Comparison of ENCODE assay signal across 8 mouse cellular contexts in genomic region chr9:106394649-106395602, GRCm38 (mm10). TPM values are rescaled to one million over a fixed set of nuclear protein-coding genes. Genes with fewer than 3 reads are reported as not detected.
A peak's percentile ranks its signal among the peaks of the same experiment; 100 is the strongest.
DNase-seq lines count a peak whose midpoint lies in the region; ATAC-seq and TF ChIP-seq lines count a peak whose summit lies in the region.

No protein-coding gene starts in this region.

- ATAC-seq in lung, embryonic 14.5 days (ENCODE audit: insufficient read depth), result peak; percentile 65; the same call in 1 of the 2 replicates
- ATAC-seq in forebrain, embryonic 11.5 days (replicated peaks; ENCODE audit: low FRiP score), result peak; percentile 55
- peak; percentile 55; the same call in 1 of the 2 replicates for ATAC-seq in kidney, embryonic 16.5 days (ENCODE audit: low FRiP score, low TSS enrichment)
- ATAC-seq in midbrain, embryonic 16.5 days, result peak; percentile 49; the same call in 1 of the 2 replicates

- no peak overlapping the region for H3K4me2 ChIP-seq in lung, embryonic 14.5 days
- H3K4me2 ChIP-seq in forebrain, embryonic 11.5 days (ENCODE audit: low read depth, low read length, severe bottlenecking), result no peak overlapping the region
- H3K4me2 ChIP-seq in kidney, embryonic 16.5 days (replicated peaks; ENCODE audit: low read depth, low read length), result no peak overlapping the region
- H3K4me2 ChIP-seq in midbrain, embryonic 16.5 days (ENCODE audit: low read length), result no peak overlapping the region

- peak; percentile 69 for DNase-seq in lung, embryonic 14.5 days
- DNase-seq in lung, postnatal 25 days (ENCODE audit: low spot score), result no peak
- DNase-seq in forebrain, embryonic 11.5 days (ENCODE audit: low spot score), result peak; percentile 69
- DNase-seq in testis, postnatal 10 days (ENCODE audit: low spot score), result no peak
- no peak for DNase-seq in right cerebral cortex, postnatal 4 days
- DNase-seq in gastrocnemius, postnatal 4 days (ENCODE audit: low spot score in 2 of 2), result no peak

- H3K36me3 ChIP-seq in lung, embryonic 14.5 days (ENCODE audit: insufficient read depth), result no peaks in the 10 kb centered on the region
- H3K36me3 ChIP-seq in forebrain, embryonic 11.5 days (ENCODE audit: control insufficient read depth, insufficient read depth, low read length), result no peaks in the 10 kb centered on the region
- H3K36me3 ChIP-seq in kidney, embryonic 16.5 days (ENCODE audit: insufficient read depth, low read length), result no peaks in the 10 kb centered on the region
- H3K36me3 ChIP-seq in midbrain, embryonic 16.5 days (ENCODE audit: control insufficient read depth, insufficient read depth, low read length), result no peaks in the 10 kb centered on the region

- 40% methylated on average over 11 of the region's 11 CpGs for WGBS in lung, embryonic 14.5 days
- 48% methylated on average over 11 of the region's 11 CpGs for WGBS in forebrain, embryonic 11.5 days
- 50% methylated on average over 11 of the region's 11 CpGs for WGBS in kidney, embryonic 16.5 days
- 26% methylated on average over 11 of the region's 11 CpGs for WGBS in midbrain, embryonic 16.5 days

- no peak overlapping the region; the same call in 1 of the 2 replicates for H3K9ac ChIP-seq in lung, embryonic 14.5 days
- H3K9ac ChIP-seq in forebrain, embryonic 11.5 days (ENCODE audit: low read length), result peak overlapping the region; percentile 14
- peak overlapping the region; percentile 39 for H3K9ac ChIP-seq in kidney, embryonic 16.5 days (replicated peaks; ENCODE audit: low read length)
- peak overlapping the region; percentile 20; the same call in 1 of the 2 replicates for H3K9ac ChIP-seq in midbrain, embryonic 16.5 days (ENCODE audit: low read depth, low read length)

- no peak overlapping the region for H3K4me3 ChIP-seq in lung, embryonic 14.5 days (ENCODE audit: low read depth, low read length)
- no peak overlapping the region for H3K4me3 ChIP-seq in forebrain, embryonic 11.5 days (ENCODE audit: low read depth, low read length)
- H3K4me3 ChIP-seq in kidney, embryonic 16.5 days (ENCODE audit: low read length), result no peak overlapping the region
- no peak overlapping the region for H3K4me3 ChIP-seq in midbrain, embryonic 16.5 days (ENCODE audit: low read depth, low read length)

- peaks cover 3% of the 10 kb centered on the region; the same call in 1 of the 2 replicates for H3K4me1 ChIP-seq in lung, embryonic 14.5 days (ENCODE audit: insufficient read depth)
- H3K4me1 ChIP-seq in forebrain, embryonic 11.5 days (replicated peaks; ENCODE audit: control insufficient read depth, insufficient read depth, low read length), result 0 out of 2 replicates have a peak, but pooled peaks cover 3% of the 10 kb centered on the region
- peaks cover 19% of the 10 kb centered on the region for H3K4me1 ChIP-seq in kidney, embryonic 16.5 days (ENCODE audit: insufficient read depth, low read length)
- peaks cover 8% of the 10 kb centered on the region for H3K4me1 ChIP-seq in midbrain, embryonic 16.5 days (ENCODE audit: control insufficient read depth, insufficient read depth, low read length)

- peak; percentile 55 for TF ChIP-seq CTCF in lung, embryonic 14.5 days (IDR thresholded peaks at IDR 0.05; ENCODE audit: low read depth)

- no peaks in the 10 kb centered on the region for H3K27me3 ChIP-seq in lung, embryonic 14.5 days (ENCODE audit: insufficient read depth, low read length)
- H3K27me3 ChIP-seq in forebrain, embryonic 11.5 days (ENCODE audit: control insufficient read depth, insufficient read depth, low read length), result no peaks in the 10 kb centered on the region
- no peaks in the 10 kb centered on the region for H3K27me3 ChIP-seq in kidney, embryonic 16.5 days (ENCODE audit: insufficient read depth, low read length)
- H3K27me3 ChIP-seq in midbrain, embryonic 16.5 days (ENCODE audit: control insufficient read depth, insufficient read depth, low read depth, low read length), result no peaks in the 10 kb centered on the region

- H3K9me3 ChIP-seq in lung, embryonic 14.5 days (ENCODE audit: low read depth, low read length), result no peaks in the 10 kb centered on the region
- H3K9me3 ChIP-seq in forebrain, embryonic 11.5 days (ENCODE audit: control insufficient read depth, low read length), result no peaks in the 10 kb centered on the region
- H3K9me3 ChIP-seq in kidney, embryonic 16.5 days (ENCODE audit: low read length), result no peaks in the 10 kb centered on the region
- H3K9me3 ChIP-seq in midbrain, embryonic 16.5 days (replicated peaks; ENCODE audit: control insufficient read depth, low read length, poor library complexity, severe bottlenecking), result no peaks in the 10 kb centered on the region

- no peak overlapping the region for H3K27ac ChIP-seq in lung, embryonic 14.5 days (ENCODE audit: low read depth)
- H3K27ac ChIP-seq in forebrain, embryonic 11.5 days (ENCODE audit: low read depth, low read length), result no peak overlapping the region
- H3K27ac ChIP-seq in kidney, embryonic 16.5 days (ENCODE audit: low read length), result no peak overlapping the region
- H3K27ac ChIP-seq in midbrain, embryonic 16.5 days (ENCODE audit: low read length), result no peak overlapping the region

RNA-seq across cellular contexts. Expression of gene Dusp7, which starts 26.5 kb away (rescaled TPM):
- polyA plus RNA-seq in lung, embryonic 14.5 days (2014; fragmentation: Nextera tagmentation; extraction: Ambion mirVana), result 23.9 and 27.3 TPM in 2 replicates
- polyA plus RNA-seq in forebrain, embryonic 11.5 days (2014; fragmentation: Nextera tagmentation; extraction: Ambion mirVana), result 26.8 and 27.6 TPM in 2 replicates
- 13.6 and 13.7 TPM in 2 replicates for polyA plus RNA-seq in kidney, embryonic 16.5 days (2015; fragmentation: Nextera tagmentation; extraction: Ambion mirVana)
- polyA plus RNA-seq in midbrain, embryonic 16.5 days (2015; fragmentation: Nextera tagmentation; extraction: Ambion mirVana), result 12.3 and 13.2 TPM in 2 replicates
- total RNA-seq in gastrocnemius, postnatal 4 days (2021), result 10 to 100 TPM; 23.9 to 25.5 TPM

RNA-seq across cellular contexts. Expression of gene Rpl29, which starts 34.3 kb away (rescaled TPM):
- 1,268 and 1,276 TPM in 2 replicates for polyA plus RNA-seq in lung, embryonic 14.5 days (2014; fragmentation: Nextera tagmentation; extraction: Ambion mirVana)
- 879 and 889 TPM in 2 replicates for polyA plus RNA-seq in forebrain, embryonic 11.5 days (2014; fragmentation: Nextera tagmentation; extraction: Ambion mirVana)
- polyA plus RNA-seq in kidney, embryonic 16.5 days (2015; fragmentation: Nextera tagmentation; extraction: Ambion mirVana), result 947 and 1,016 TPM in 2 replicates
- 551 and 555 TPM in 2 replicates for polyA plus RNA-seq in midbrain, embryonic 16.5 days (2015; fragmentation: Nextera tagmentation; extraction: Ambion mirVana)
- total RNA-seq in gastrocnemius, postnatal 4 days (2021), result 100 to 1,000 TPM; 526 to 599 TPM

RNA-seq across cellular contexts. Expression of gene Acy1, which starts 43.2 kb away (rescaled TPM):
- polyA plus RNA-seq in lung, embryonic 14.5 days (2014; fragmentation: Nextera tagmentation; extraction: Ambion mirVana), result 33.2 and 34.9 TPM in 2 replicates
- 39.5 and 43.4 TPM in 2 replicates for polyA plus RNA-seq in forebrain, embryonic 11.5 days (2014; fragmentation: Nextera tagmentation; extraction: Ambion mirVana)
- 59.1 and 62.4 TPM in 2 replicates for polyA plus RNA-seq in kidney, embryonic 16.5 days (2015; fragmentation: Nextera tagmentation; extraction: Ambion mirVana)
- 19.8 and 21.6 TPM in 2 replicates for polyA plus RNA-seq in midbrain, embryonic 16.5 days (2015; fragmentation: Nextera tagmentation; extraction: Ambion mirVana)
- 10 to 100 TPM; 13.4 to 13.5 TPM for total RNA-seq in gastrocnemius, postnatal 4 days (2021)

RNA-seq across cellular contexts. Expression of gene Abhd14b, which starts 52.3 kb away (rescaled TPM):
- polyA plus RNA-seq in lung, embryonic 14.5 days (2014; fragmentation: Nextera tagmentation; extraction: Ambion mirVana), result 10.0 and 11.0 TPM in 2 replicates
- polyA plus RNA-seq in forebrain, embryonic 11.5 days (2014; fragmentation: Nextera tagmentation; extraction: Ambion mirVana), result 4.6 and 4.7 TPM in 2 replicates
- 45.5 and 48.3 TPM in 2 replicates for polyA plus RNA-seq in kidney, embryonic 16.5 days (2015; fragmentation: Nextera tagmentation; extraction: Ambion mirVana)
- 8.8 and 10.6 TPM in 2 replicates for polyA plus RNA-seq in midbrain, embryonic 16.5 days (2015; fragmentation: Nextera tagmentation; extraction: Ambion mirVana)
- total RNA-seq in gastrocnemius, postnatal 4 days (2021), result 10 to 100 TPM in 1 of 2 experiments, 1 to 10 TPM in 1; 8.8 to 10.3 TPM

RNA-seq across cellular contexts. Expression of gene Abhd14a, which starts 52.6 kb away (rescaled TPM):
- polyA plus RNA-seq in lung, embryonic 14.5 days (2014; fragmentation: Nextera tagmentation; extraction: Ambion mirVana), result 46.0 and 48.4 TPM in 2 replicates
- 38.3 and 41.0 TPM in 2 replicates for polyA plus RNA-seq in forebrain, embryonic 11.5 days (2014; fragmentation: Nextera tagmentation; extraction: Ambion mirVana)
- 68.8 and 70.3 TPM in 2 replicates for polyA plus RNA-seq in kidney, embryonic 16.5 days (2015; fragmentation: Nextera tagmentation; extraction: Ambion mirVana)
- 71.9 and 82.0 TPM in 2 replicates for polyA plus RNA-seq in midbrain, embryonic 16.5 days (2015; fragmentation: Nextera tagmentation; extraction: Ambion mirVana)
- total RNA-seq in gastrocnemius, postnatal 4 days (2021), result 10 to 100 TPM; 18.5 to 19.1 TPM

Comparison
In these comparisons a context has a peak if more than half of its experiments do, and no peak if none do; other contexts are left out.
1. DNase-seq: peak in lung, embryonic 14.5 days (single experiment) and forebrain, embryonic 11.5 days (single experiment); none in lung, postnatal 25 days (single experiment), testis, postnatal 10 days (single experiment), right cerebral cortex, postnatal 4 days (single experiment) and gastrocnemius, postnatal 4 days (0 of 2).
2. Peak in every context shown above with its lines, with median percentiles within 50 percentile points of each other: ATAC-seq.